Mouse (Mus musculus) gastrocnemius, postnatal 25 days (tissue): ENCODE results near the gene Rps7. TPM values are rescaled to one million over a fixed set of nuclear protein-coding genes. Genes with fewer than 3 reads are reported as not detected.

Source experiments
- DNase-seq: peaks from one replicate; pipeline ENCODE4 v3.0.0; 2022
- microRNA-seq, 2 experiments: library from miRNA; unstranded; fragments of <30 nt; microRNA quantifications; one replicate each; pipeline ENCODE4 v1.2.0; 2021; ENCODE audit warnings: borderline replicate concordance in 2 of 2
- total RNA-seq, 2 experiments: library from RNA; stranded (reverse); gene quantifications; 1 replicate in 1 of 2; 2 replicates in 1 of 2; pipeline ENCODE4 v1.2.3; 2021

The Rps7 gene
- total RNA-seq, 2 experiments from 2014 or later, result 202 to 215 TPM

- DNase-seq, result no peak
Measured at GRCm38 (mm10) chr12:28617297-28617696, 18.5 kb downstream of the Rps7 start.

- no peak for DNase-seq
Measured at GRCm38 (mm10) chr12:28614401-28614800, 21.4 kb downstream of the Rps7 start.

- no peak for DNase-seq
Measured at GRCm38 (mm10) chr12:28612391-28612790, 23.4 kb downstream of the Rps7 start.

GRCm38 (mm10) chr12:28607546-28608305 lies 28.0 kb downstream of the Rps7 start:
- DNase-seq, result no peak

GRCm38 (mm10) chr12:28603494-28603893 lies 32.3 kb downstream of the Rps7 start:
- DNase-seq, result no peak

- DNase-seq, result no peak
Measured at GRCm38 (mm10) chr12:28602259-28602658, 33.5 kb downstream of the Rps7 start.

- DNase-seq, result no peak
Measured at GRCm38 (mm10) chr12:28598526-28598991, 37.2 kb downstream of the Rps7 start.

GRCm38 (mm10) chr12:28598110-28598509 lies 37.6 kb downstream of the Rps7 start:
- no peak for DNase-seq

- DNase-seq, result no peak
Measured at GRCm38 (mm10) chr12:28597699-28598098, 38.1 kb downstream of the Rps7 start.

- DNase-seq, result no peak
Measured at GRCm38 (mm10) chr12:28596851-28597250, 38.9 kb downstream of the Rps7 start.

- DNase-seq, result no peak
Measured at GRCm38 (mm10) chr12:28590428-28590827, 45.3 kb downstream of the Rps7 start.

GRCm38 (mm10) chr12:28589090-28589868 lies 46.5 kb downstream of the Rps7 start:
- DNase-seq, result peak; percentile 66

GRCm38 (mm10) chr12:28587949-28588348 lies 47.8 kb downstream of the Rps7 start:
- DNase-seq, result no peak

- no peak for DNase-seq
Measured at GRCm38 (mm10) chr12:28584036-28584435, 51.7 kb downstream of the Rps7 start.

- DNase-seq, result no peak
Measured at GRCm38 (mm10) chr12:28582423-28582822, 53.3 kb downstream of the Rps7 start, which contains the start of gene Allc. TSS of gene Allc (minus strand) at chr12:28582523.

Small RNAs within 50 kb of the gene (microRNA-seq; reads per million reads assigned to microRNA genes)
- 0 reads per million in 2 experiments for gene Mir6937

Other genes with a start within 250 kb of the Rps7 start
- gene Dcdc2c, start 83.6 kb downstream of the Rps7 start, total RNA-seq, result not detected
- gene Allc, start 53.4 kb downstream of the Rps7 start, total RNA-seq, result not detected
- gene Colec11, start 12.6 kb downstream of the Rps7 start, total RNA-seq, result under 1 TPM; 0.38 to 0.67 TPM
- gene Rnaseh1, start 13.6 kb upstream of the Rps7 start, total RNA-seq, result 1 to 10 TPM; 4.8 to 5.4 TPM
- 10 to 100 TPM; 34.6 to 45.1 TPM for gene Adi1, start 39.3 kb upstream of the Rps7 start, total RNA-seq
- gene Trappc12, start 114.5 kb upstream of the Rps7 start, total RNA-seq, result 10 to 100 TPM; 13.7 to 14.5 TPM
- gene Eipr1, start 115.8 kb upstream of the Rps7 start, total RNA-seq, result 1 to 10 TPM; 5.8 to 7.7 TPM